Mouse (Mus musculus) liver, adult 2 months (tissue): ENCODE results near the gene Nkx3-2.

Experiments
- CTCF ChIP-seq: fragments of 200-500 bp; IDR thresholded peaks from 2 replicates; pipeline ENCODE4 v1.5.1; 2011; ENCODE audit warnings: low read depth, low read length, control low read depth
- POLR2A ChIP-seq: fragments of 200-500 bp; IDR thresholded peaks from 2 replicates; pipeline ENCODE4 v1.6.1; 2011; ENCODE audit warnings: low read length, control low read depth; ENCODE audit not compliant: insufficient read depth; ENCODE audit errors: extremely low read depth

DNA sequence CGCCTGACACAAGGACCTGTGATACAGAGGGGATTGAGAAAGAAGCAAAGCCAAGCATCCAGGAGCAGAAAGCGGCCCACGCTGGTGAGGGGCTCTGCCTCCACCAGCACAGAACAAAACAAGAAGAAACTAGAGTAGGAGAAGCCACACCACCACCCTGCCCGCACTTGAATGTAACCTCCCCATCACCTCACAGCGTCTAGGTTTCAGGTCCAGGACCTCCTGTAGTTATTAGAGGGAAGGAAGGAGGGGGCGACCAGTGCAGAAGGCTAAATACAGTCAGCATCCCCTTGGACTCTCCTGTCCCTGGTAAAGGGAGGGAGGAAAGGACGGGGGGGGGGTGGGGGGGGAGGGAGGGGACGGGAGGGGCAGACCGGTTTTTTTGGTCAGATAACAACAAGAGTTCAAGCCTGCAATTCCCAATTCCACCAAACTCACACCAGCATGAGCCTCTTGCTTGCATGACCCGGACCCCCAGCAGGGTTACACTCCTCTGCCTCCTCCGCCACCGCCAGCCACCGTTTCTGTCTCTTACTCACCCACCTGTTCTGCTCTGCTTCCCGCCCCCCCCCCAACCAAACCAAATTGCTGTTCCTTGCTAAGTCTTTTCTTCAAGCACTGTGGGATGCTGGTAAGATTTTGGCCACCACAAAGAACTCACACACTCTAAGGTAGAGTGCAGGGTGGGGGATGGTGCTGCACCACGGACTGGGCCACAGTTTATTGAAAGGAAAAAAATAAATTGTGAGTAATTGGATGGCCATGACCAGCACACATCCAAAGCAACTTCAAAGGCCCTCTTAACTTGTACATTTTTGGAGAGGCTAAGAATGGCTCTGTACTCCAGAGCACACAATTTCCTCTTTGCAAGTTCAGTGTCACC lies 19.2 kb downstream of the Nkx3-2 start:
- TF ChIP-seq CTCF (no peak), POLR2A (no peak)
